Mouse (Mus musculus): Measurements from ENCODE around the gene Akip1. TPM values are rescaled to one million over a fixed set of nuclear protein-coding genes. Genes with fewer than 3 reads are reported as not detected.
A peak's percentile ranks its signal among the peaks of the same experiment; 100 is the strongest.

Gene Akip1
- polyA plus RNA-seq, 1 experiment from 2014 or later, result 19.1 TPM

DNA sequence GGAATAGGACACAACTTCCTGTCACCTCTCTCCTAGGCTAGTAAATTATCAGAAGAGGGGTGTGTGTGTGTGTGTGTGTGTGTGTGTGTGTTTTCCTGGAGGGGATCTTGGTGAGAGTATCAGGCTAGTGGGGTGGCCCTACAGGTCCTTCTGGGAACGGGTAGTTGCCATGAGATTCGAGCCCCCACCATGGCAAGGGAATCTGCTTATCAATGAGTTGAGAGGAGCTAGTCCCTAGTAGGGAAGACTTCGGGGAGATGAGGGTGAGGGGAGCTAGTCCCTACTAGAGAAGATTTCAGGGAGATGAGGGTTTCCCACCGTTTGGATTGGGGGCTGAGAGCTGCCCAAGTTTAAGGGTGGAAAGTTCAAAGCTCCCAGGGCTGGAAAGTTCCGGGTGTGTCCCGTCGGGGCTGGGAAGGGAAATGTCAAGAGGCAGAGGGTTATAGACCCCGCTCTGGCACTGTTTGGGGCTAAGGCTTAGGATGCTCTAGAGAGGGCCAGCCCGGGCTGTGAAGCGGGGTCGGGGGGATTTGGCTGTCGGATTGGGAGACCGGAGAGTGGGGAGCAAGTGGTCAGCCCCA is 48.0 kb downstream of the Akip1 start:
- WGBS, result 3% methylated on average over 13 of the region's 13 CpGs
- Histone ChIP-seq H3K4me1 (peaks cover 15% of the 10 kb centered on the region), H3K9ac (replicated peaks) (peak overlapping the region; percentile 84), H3K4me3 (peak overlapping the region; percentile 85), H3K4me2 (replicated peaks) (peak overlapping the region; percentile 92), H3K36me3 (peaks cover 5% of the 10 kb centered on the region; the same call in 1 of the 2 replicates), H3K9me3 (no peaks in the 10 kb centered on the region), H3K27ac (replicated peaks) (peak overlapping the region; percentile 80), H3K27me3 (no peaks in the 10 kb centered on the region)
- ATAC-seq (ENCODE audit: low FRiP score, low read depth), result peak; percentile 10

DNA sequence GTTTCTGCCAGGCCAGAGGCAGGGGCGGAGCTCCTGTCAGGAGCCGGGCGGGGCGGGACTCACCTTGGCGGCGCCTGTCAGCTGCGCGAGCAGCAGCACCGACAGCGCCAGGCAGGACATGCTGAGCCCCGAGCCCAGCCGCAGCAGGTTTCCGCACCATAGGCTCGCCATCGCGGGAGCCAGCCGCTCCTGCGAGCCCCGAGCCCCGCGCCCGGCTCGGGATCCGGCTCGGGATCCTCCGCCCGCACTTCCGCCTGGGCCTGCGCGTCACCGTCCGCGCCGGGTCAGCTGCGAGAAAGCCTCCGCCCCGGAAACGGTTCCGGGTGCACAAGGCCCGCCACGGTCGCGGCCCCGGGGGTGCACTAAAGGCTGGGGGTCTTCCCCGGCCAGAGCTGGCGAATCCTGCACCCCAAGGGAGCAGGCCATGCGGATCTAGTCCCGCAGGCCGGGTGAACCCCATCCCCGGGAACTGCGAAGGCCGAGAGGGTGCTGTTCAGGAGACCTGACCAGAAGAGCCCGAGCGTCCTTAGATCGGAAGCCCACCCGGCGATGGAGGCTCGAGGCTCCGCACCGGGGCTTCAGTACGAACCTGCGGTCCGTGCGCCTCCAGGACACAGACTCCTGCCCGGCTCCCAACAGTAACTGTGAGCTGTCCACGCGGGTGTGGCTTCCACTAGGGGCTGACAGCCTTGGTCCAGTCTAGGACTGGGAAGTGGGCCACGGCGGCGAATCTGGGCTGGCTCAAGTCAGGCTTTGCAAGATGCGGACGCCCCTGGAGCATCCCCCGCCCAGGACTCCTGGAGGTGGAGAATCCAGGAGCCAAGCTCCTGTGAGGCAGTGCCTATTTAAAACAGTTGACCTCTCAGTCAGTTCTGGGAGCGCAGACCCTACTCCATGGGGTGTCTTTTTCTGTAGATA is 48.8 kb downstream of the Akip1 start, which contains the start of gene Tmem9b:
Tmem9b (minus strand) TSS at position 868 of the 918 bp plus-strand sequence.
- Histone ChIP-seq H3K4me2 (replicated peaks) (peak within 1 kb of the TSS; percentile 92), H3K4me1 (peaks cover 15% of the 10 kb centered on the region), H3K4me3 (peak within 1 kb of the TSS; percentile 85), H3K27me3 (no peaks in the 10 kb centered on the region), H3K36me3 (peaks cover 5% of the 10 kb centered on the region; the same call in 1 of the 2 replicates), H3K9ac (replicated peaks) (peak within 1 kb of the TSS; percentile 84), H3K27ac (replicated peaks) (peak within 1 kb of the TSS; percentile 80), H3K9me3 (no peaks in the 10 kb centered on the region)
- under 1% methylated on average over 73 of the region's 74 CpGs for WGBS
- ATAC-seq (ENCODE audit: low FRiP score, low read depth), result peak; percentile 90

DNA sequence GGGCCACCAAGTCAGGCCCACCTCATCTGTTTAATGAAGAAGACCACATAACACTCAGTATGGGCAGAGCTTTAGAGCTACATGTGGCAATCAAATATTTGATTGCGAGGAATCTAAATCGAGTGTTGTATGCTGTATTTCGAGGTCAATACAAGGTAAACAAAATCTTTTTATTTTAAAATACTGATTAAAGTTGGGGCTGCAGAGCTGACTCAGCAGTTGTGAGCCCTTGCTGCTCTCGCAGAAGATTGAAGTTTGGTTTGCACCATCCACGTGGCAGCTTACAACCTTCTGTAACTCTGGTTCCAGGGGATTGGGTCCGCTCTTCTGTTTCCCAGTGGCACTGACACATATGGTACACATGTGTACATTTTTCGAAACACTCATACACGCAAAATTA is 50.5 kb downstream of the Akip1 start:
- no peak overlapping the region for H3K4me3 ChIP-seq

DNA sequence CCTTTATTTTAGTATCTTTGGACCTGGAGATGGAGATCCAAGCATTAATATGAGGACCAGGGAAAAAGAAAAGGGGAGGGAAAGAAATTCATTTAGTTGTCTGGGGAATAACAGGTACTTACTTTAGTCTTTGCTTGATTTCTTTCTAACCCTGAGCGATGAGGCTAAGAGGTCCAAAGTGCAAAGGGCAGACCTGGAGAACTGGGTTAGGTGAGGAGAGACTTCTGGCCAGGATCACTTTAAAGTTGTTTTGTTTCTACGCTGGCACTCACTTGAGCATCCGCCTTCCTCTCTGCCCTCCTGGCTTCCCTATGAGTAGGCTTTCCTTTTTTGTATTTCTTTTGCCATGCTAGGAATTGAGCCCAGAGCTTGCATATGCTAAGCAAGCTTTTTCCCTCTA is 52.8 kb downstream of the Akip1 start:
- no peaks in the 10 kb centered on the region for H3K27me3 ChIP-seq
- no peak overlapping the region for H3K4me3 ChIP-seq
- H3K4me2 ChIP-seq (replicated peaks), result no peak overlapping the region
- H3K4me1 ChIP-seq, result peaks cover 14% of the 10 kb centered on the region
- H3K36me3 ChIP-seq, result no peaks in the 10 kb centered on the region
- 86% methylated on average over 3 of the region's 3 CpGs for WGBS
- H3K27ac ChIP-seq (replicated peaks), result no peak overlapping the region
- no peak overlapping the region for H3K9ac ChIP-seq (replicated peaks)
- no peak for ATAC-seq (ENCODE audit: low FRiP score, low read depth)
- no peaks in the 10 kb centered on the region for H3K9me3 ChIP-seq

More for the DNA sequence above, 50.5 kb downstream of the Akip1 start:
- WGBS, result 91% methylated on average over 8 of the region's 8 CpGs
- H3K9ac ChIP-seq (replicated peaks), result no peak overlapping the region
- no peak overlapping the region for H3K27ac ChIP-seq (replicated peaks)
- H3K4me1 ChIP-seq, result peaks cover 15% of the 10 kb centered on the region
- no peak for ATAC-seq (ENCODE audit: low FRiP score, low read depth)
- H3K9me3 ChIP-seq, result no peaks in the 10 kb centered on the region
- H3K4me2 ChIP-seq (replicated peaks), result no peak overlapping the region
- H3K36me3 ChIP-seq, result peaks cover under 1% of the 10 kb centered on the region; the same call in 1 of the 2 replicates
- no peaks in the 10 kb centered on the region for H3K27me3 ChIP-seq

Other genes with a start within 250 kb of the Akip1 start
- 0.21 and 0.23 TPM in 2 replicates for gene Trim66, start 195.6 kb upstream of the Akip1 start, polyA plus RNA-seq (2016; fragmentation: Nextera tagmentation; extraction: Ambion mirVana)
- gene Rpl27a, start 184.5 kb upstream of the Akip1 start, polyA plus RNA-seq (2016; fragmentation: Nextera tagmentation; extraction: Ambion mirVana), result 93.5 and 93.7 TPM in 2 replicates
- gene St5, start 85 bp upstream of the Akip1 start, polyA plus RNA-seq (2016; fragmentation: Nextera tagmentation; extraction: Ambion mirVana), result 38.1 and 40.2 TPM in 2 replicates
- gene BC051019, start 20.2 kb downstream of the Akip1 start, polyA plus RNA-seq (2016; fragmentation: Nextera tagmentation; extraction: Ambion mirVana), result not detected in 2 replicates
- not detected in 2 replicates for gene Ascl3, start 28.0 kb downstream of the Akip1 start, polyA plus RNA-seq (2016; fragmentation: Nextera tagmentation; extraction: Ambion mirVana)
- gene Tmem9b, start 49.2 kb downstream of the Akip1 start, polyA plus RNA-seq (2016; fragmentation: Nextera tagmentation; extraction: Ambion mirVana), result 62.3 and 64.5 TPM in 2 replicates
- 1.8 and 1.9 TPM in 2 replicates for gene Nrip3, start 78.3 kb downstream of the Akip1 start, polyA plus RNA-seq (2016; fragmentation: Nextera tagmentation; extraction: Ambion mirVana)
- gene Scube2, start 162.0 kb downstream of the Akip1 start, polyA plus RNA-seq (2016; fragmentation: Nextera tagmentation; extraction: Ambion mirVana), result 1.7 and 4.7 TPM in 2 replicates